Mouse (Mus musculus) neutrophil, adult 5-6 weeks (primary cell): Measurements from ENCODE around the gene Ric1. TPM values are rescaled to one million over a fixed set of nuclear protein-coding genes. Genes with fewer than 3 reads are reported as not detected.
A peak's percentile ranks its signal among the peaks of the same experiment; 100 is the strongest.

ENCODE experiments used
- ATAC-seq: fragments of 151-379, 151-347 bp; 2 replicates; pipeline ENCODE4 v1.8.0; 2017; ENCODE audit warnings: mild to moderate bottlenecking, moderate TSS enrichment; ENCODE audit not compliant: insufficient number of reproducible peaks, poor library complexity, low FRiP score, severe bottlenecking; ENCODE audit errors: extremely low read depth
- total RNA-seq: library from RNA; stranded (forward); fragments of 200-1000 nt; gene quantifications from 2 replicates; pipeline ENCODE4 v1.2.3, GENCODE M21; 2017

Ric1 gene
- total RNA-seq = 49.6 and 51.6 TPM in 2 replicates

DNA sequence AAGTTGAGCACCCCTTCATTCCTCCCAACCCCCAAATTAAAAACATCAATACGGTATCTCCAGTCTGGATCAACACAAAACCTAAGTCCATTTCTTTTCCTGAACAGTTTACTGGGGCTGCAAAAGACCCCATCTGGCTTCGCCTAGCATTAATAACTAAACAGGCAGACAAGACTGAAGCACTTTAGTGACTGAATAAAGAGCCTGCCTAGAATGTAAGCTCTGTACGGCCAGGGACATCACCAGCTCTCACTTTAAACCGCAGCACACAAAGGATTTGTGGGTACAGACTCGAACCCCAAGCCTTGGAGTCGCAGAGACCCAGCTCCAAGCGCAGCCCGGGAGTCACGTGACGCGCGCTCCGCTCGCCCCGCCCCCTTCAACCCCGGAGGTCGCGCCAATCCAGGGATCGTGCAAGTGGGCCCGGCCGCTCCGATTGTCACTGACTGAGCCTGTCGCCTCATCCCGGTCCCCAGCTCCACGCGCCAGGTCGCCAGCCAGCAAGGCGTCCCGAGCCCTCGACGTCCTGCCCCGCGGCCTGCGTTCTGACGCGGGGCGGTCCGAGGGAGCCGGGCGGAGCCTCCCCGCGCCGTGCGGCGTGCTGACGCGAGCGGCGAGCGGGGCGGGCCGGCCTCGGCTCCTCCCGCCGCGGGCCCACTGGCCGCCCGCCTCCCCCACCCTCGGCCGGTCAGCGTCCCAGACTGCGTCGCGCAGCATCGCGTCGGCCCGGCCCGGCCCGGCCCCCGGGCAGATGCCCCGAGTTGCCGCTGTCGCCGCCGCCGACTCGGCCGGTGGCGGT is at the start of gene Ric1:
TSS of gene Ric1 (plus strand) at position 646 of the 799 bp plus-strand sequence.
- ATAC-seq = peak; percentile 77

DNA sequence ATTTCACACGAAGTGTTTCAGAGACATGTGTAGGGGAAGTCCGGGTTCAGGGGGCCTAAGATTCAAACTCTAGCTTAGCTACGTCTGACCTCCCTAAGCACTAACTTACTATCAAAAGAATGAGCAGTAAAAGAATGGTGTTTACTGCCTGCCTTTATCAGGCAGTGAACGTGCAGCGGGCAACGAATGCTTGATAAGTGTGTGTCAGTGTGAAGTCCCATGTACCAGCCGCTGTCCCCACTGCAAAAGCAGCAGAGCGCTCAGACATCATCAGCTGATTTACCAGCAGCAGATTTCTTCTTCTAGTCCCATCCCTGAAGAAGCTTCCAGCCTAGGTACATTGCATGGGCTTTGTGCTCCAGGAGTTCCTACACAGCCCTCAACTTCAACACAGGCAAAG is 49.7 kb upstream of the Ric1 start:
- ATAC-seq = no peak

- ATAC-seq = no peak
Measured at GRCm38 (mm10) chr19:29472946-29473345, 49.1 kb upstream of the Ric1 start.

DNA sequence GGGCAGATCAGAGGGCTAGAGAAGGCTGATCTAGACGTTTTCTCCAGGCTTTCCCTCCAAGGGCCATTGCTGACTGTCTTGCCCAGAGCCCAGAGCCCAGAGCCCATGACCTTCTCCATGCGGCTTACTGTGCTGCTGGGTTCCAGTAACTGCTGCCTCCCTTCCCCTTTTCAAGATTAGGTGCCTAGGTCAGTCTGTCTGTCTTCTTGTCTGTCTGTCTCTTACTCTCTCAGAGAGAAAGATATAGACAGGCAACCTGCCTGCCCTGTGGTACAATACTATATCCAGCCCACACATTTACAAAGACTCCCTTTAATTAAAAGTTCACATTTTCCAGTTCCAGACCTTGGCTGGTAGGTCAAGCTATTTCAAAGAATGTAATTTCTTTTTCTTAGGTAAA is 47.3 kb upstream of the Ric1 start:
- no peak for ATAC-seq

DNA sequence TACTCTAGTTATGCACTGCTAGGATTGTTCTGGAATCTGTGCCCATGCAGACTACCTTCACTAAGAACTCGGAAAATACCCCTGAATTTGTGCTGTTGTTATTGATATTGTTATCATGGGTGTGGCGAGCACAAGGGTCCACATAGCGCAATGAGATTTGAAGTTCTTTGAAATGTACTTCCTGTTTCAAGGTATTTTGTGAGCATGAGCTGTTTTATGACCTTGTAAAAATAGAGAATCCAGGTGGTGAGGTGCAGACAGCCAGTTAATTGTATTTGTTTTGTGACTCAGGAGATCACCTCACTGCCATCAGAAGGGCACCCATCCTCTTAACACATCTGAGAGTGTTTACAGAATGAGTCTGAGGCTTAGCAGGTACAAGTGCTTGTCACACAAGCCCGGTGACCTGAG is 46.9 kb upstream of the Ric1 start:
- ATAC-seq = 0 out of 2 replicates have a peak, but pooled peaks have one; percentile 23

DNA sequence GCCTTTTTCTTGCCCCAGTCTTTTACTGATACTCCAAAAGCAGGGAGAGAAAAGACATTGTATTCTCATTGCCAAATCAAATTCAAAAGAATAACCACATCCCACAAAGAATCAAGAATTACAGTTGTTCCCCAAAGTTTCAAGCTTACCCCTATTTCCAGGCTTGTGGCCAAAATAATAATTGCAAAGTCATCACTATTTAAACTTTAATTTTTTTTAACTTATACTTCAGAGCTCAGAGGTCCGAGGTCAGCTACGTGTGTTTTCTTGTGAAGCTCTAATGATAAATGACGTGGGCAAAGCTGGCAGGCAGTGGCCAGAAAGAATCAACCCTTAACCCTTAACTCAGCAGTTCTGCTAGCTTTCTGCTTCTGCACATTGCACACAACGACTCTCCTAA is 43.5 kb upstream of the Ric1 start:
- ATAC-seq = no peak

- ATAC-seq = no peak
Measured at GRCm38 (mm10) chr19:29481578-29481977, 40.5 kb upstream of the Ric1 start.

- ATAC-seq = no peak
Measured at GRCm38 (mm10) chr19:29482148-29482547, 39.9 kb upstream of the Ric1 start.

DNA sequence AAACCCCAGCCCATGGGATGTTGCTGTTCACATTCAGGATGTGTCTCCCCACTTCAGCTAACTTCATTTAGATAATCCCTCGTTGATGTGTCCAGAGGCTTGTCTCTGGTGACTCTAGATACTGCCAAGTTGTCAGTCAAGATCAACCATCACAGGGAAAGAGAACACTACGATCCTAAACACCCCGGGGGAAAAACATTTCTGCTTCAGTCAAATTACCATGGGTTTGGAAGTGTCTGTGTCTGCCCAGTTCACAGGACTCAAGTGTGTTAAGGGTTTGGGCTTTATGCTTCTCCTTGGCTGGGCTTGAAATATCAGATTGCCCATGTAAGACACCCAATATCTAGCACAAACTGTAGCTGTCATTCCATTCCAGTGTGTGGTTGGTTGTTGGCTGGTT is 39.4 kb upstream of the Ric1 start:
- no peak for ATAC-seq

DNA sequence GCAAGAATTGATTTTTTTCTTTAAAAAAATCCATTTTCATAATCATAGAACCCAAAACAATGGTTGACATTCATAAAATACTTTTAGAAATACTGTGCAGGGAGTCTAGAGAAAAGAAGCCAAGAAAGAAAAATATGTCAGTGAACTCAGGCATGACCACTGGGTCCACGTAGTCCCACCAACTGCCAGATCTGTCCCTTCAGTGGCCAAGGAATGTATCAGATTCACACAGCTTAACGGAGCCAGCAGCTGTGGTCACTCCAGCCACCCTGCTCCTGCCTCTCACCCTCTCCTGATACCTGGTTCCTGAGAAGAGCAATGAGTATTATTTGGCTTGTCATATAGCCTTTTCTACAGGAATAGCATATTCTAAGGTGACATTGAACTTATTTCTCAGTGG is 38.7 kb upstream of the Ric1 start:
- no peak for ATAC-seq

GRCm38 (mm10) chr19:29484537-29484936 is 37.5 kb upstream of the Ric1 start:
- ATAC-seq = peak; percentile 10; the same call in 1 of the 2 replicates

- ATAC-seq = no peak
Measured at GRCm38 (mm10) chr19:29485257-29485948, 36.7 kb upstream of the Ric1 start.

GRCm38 (mm10) chr19:29486545-29487206 is 35.4 kb upstream of the Ric1 start:
- ATAC-seq = peak; percentile 90

DNA sequence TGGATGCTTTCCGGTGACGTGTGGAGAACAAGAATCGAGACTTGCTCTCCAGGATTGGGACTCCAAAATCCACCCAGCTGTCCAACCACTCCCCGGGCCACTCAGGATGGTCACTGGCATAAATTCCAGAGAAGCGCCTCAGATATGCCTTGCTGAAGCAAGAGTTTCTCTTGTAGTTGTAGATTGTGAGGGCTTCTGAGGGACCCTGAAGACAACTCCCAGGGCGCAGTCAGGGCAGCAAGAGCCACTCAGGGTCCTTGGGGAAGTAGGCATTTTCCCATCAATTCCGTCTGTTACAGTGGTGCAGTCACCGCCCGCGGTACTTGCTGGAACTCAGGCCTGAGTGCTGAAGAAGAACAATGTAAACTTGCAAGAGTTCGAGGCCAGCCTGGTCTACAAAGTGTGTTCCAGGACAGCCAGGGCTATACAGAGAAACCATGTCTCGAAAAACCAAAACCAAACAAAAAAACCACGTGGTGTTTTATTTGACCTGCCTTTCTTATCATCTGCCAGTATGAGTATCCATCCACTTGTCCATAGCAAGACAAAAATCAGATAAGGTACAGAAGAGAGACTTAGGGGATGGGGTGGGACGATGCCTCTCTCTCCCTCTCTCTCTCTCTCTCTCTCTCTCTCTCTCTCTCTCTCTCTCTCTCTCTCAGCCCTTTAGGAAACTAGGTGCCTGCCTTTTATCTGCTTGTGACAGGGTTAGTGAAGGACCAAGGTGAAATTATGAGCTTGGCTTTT is 34.6 kb upstream of the Ric1 start:
- no peak for ATAC-seq

DNA sequence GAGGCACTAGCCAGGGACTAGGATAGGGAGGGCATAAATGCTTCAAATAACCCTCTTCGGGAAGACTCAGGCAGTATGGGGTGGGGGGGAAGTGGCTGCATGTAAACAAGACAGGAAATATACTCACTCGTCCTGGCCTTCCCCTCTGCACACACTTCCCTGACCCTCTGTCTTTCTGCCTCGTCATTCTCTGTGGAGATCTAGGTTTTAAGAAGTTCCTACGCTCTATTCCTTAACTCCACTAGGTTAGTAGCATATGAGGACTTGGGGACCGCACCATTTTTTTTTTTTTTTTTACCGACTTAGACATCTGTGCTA is 34.0 kb upstream of the Ric1 start:
- ATAC-seq = peak; percentile 20; the same call in 1 of the 2 replicates

DNA sequence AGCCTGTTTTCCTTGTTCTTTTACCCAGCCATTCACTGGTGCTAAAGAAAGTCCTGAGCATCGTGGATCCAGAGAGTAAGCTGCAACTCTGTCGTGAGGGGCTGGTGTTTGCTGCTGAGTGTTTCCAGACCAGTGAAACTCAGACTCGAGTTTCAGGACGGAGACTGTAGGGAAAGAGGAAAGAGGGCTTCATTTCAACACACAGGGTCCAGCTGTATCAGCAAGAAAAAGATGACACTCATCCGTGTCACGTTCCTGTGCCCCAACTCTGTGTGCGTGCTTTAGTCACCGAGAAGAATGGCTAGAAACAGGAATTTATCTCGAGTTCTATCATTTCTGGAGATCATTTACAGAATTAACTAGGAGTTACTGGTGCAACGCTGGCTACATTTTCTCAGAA is 33.7 kb upstream of the Ric1 start:
- no peak for ATAC-seq

DNA sequence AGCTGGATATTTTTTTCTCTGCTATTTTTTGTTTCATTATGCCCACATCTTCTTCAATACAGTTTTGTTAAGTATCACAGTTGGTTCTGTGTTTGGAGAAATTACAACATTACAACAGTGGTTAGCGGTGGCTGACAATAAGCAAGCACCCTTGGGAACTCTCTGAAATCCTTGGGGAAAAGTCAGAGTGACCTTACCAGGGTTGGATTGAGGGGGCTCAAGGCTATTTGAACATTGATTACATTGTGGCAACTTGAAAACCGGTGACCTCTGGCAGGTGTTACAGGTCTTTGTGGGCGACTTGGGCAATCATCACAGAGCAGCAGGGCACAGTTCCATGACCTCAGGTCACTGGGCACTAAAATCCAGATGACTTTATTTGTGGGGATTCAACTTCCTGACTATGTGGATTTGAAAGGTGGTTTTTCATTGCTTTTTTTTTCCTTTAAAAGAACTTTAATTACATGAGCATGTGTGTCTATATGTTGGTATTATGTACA is 32.2 kb upstream of the Ric1 start:
- no peak for ATAC-seq

GRCm38 (mm10) chr19:29491467-29491866 is 30.6 kb upstream of the Ric1 start:
- ATAC-seq = no peak

DNA sequence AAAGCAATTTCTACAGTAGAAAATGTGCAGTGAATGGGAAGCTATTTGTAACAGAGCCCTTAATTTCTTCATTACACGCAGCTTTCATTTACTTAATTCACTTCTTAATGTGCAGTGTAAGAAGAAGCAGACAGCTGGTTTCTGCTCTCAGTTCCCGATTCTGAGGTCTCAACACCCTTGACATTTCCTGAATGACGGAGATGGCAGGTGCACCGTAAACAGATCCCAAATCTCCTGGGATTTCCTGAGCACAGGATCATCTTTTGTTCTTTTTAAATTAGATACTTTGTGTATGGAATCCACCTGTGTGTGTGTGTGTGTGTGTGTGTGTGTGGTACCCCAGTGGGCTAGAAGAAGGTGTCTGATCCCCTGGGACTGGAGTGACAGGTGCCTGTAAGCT is 27.6 kb upstream of the Ric1 start:
- no peak for ATAC-seq
